Mouse (Mus musculus): ENCODE measurements around the gene C1qtnf2.

C1qtnf2 gene

DNA sequence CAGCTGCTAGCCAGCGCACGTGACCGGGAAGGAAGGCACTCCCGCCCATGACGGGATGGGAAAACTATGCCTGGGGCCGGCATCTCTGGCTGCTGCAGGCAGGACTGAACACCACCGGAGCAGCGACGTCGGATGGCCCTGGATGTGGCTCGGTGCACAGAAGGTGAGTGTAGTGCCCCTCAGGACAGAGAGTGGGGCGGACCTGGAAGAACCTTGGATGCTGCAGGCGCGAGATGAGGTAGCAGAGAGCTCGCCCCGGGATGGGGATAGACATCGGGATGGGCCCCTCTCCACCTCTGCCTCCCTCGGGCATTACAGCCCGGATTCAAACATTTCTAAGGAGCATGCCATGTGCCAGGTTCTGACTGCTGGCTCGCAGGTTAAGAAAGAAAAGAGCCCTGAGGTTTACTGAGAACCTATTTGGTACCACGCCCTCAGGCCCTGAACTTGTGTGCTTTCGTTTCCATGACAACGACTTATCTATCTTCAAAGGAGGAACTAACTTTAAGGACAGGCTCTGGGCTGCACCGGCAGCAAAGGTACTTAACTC lies at the start of gene C1qtnf2:
TSS of gene C1qtnf2 (plus strand) at position 52 of the 550 bp plus-strand sequence.
- WGBS = 6% methylated on average over 24 of the region's 24 CpGs

DNA sequence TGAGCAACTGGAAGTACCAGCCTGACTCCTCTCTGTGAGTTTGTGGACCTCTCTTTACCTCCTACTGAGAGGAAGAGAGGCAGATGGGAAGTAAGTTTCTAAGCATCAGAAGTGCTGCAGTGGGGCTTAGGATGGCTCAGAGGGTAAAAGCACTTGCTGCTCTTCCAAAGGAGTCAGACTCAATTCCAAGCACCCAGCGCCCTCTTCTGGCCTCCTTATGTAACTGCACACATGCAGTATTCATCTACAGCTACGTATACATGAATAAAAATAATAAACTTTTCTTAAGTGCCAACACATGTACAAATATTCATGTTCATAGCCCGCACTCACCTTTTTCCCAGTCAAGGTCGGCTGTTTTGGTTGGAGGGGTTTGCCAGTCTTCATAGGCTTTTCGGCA lies 49.7 kb upstream of the C1qtnf2 start:
- 76% methylated on average over 5 of the region's 5 CpGs for WGBS

- WGBS = 90% methylated on average over 9 of the region's 9 CpGs
These were observed 48.8 kb upstream of the C1qtnf2 start for GRCm38 (mm10) chr11:43425166-43425709.

GRCm38 (mm10) chr11:43425824-43426413 lies 48.2 kb upstream of the C1qtnf2 start, which contains the start of gene Pttg1:
TSS of gene Pttg1 (minus strand) at chr11:43426251.
- WGBS = 2% methylated on average over 27 of the region's 27 CpGs

- 15% methylated on average over 7 of the region's 7 CpGs for WGBS
These were observed 47.6 kb upstream of the C1qtnf2 start for GRCm38 (mm10) chr11:43426414-43426884.

- WGBS = 5% methylated on average over 38 of the region's 38 CpGs
These were observed 40.6 kb upstream of the C1qtnf2 start, which contains the start of gene Slu7 for GRCm38 (mm10) chr11:43433254-43434023. TSS of gene Slu7 (plus strand) at chr11:43433744.

DNA sequence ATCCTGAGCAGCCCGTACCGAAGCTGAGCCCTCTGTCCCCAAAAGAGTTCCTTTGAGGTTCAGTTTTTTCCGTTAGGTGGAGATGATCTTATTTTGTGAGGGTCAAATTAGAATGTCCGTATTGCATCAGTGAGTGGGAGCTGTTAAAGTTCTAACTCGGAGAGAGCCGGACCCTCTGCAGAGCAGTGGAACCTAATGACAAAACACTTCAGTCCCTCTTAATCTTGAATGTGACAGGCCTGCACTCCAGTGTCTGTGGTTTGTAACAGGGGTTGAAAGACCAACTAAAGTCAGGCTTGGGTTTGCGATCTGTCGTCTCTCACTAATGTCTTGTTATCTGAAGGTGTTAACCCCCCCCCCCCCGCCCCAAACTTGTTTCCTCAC lies 40.1 kb upstream of the C1qtnf2 start:
- WGBS = 4% methylated on average over 9 of the region's 9 CpGs

DNA sequence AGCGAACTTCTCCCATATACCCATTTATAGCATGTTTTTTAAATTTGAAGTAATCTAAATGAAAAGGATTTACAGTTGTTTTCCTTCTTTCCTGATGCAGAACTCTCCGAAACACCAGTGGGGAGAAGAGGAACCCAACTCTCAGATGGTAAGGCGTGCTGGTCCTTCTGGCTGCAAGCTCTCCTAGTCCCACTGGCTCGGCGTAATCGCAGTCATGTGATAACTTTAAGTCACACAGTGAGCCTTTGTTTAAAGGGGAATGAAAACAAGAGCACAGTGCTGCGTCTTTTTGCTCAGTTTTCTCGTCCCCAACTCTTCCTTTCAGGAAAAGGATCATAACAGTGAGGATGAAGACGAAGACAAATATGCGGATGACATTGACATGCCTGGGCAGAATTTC lies 33.0 kb upstream of the C1qtnf2 start:
- 92% methylated on average over 10 of the region's 10 CpGs for WGBS

DNA sequence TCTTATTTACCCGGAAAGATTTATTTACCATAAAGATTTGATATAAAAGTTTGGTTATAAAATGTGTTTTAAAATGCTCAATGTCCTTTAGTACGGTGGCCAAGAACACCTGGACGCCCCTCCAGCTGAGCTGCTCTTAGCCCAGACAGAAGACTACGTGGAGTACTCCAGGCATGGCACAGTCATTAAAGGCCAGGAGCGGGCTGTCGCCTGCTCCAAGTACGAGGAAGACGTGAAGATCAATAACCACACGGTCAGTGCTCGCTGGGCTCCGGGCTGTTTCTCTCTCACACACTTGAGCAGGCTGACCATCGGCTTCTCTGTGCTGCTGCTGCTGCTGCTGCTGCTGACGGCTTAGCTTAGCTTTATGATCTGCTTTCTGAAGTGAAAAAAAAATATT lies 30.9 kb upstream of the C1qtnf2 start:
- whole genome bisulfite sequencing = 93% methylated on average over 13 of the region's 13 CpGs

- WGBS = 93% methylated on average over 2 of the region's 2 CpGs
These were observed 24.2 kb upstream of the C1qtnf2 start for GRCm38 (mm10) chr11:43449916-43450315.

DNA sequence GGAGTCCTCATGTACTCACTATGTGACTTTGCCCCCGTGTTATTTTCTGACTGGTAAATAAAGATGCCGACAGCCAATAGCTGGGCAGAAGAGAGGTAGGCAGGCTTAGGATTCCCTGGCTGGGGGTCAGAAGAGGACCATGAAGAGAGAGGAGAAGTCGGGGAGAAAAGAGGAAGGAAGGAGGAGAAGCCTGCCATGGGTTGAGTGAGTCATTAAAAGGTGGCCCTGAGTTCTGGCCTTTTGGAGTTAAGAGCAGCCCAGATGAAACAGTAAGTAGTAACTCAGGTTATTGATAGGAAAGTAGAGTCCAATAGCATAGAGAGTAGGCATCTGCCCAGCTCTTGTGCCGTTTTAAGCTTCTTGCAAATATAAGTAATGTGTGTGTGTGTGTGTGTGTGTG lies 22.8 kb upstream of the C1qtnf2 start:
- 70% methylated on average over 4 of the region's 4 CpGs for WGBS

DNA sequence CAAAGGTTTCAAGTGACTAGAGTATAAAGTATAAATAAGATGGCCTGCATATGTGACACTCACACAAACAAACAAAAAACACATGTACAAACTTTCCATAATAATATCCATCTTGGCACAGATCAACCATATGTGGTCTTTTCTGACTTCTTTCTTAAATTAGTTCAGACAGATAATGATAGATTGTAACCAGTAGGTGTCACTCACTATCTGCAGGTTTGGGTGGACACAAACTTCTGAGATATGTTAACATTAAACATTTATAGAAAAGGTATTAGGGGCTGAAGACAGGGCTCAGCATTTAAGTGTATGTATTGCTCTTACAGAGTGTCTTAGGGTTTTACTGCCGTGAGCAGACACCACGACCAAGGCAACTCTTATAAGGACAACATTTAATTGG lies 21.8 kb upstream of the C1qtnf2 start:
- WGBS = 78% methylated on average over 2 of the region's 2 CpGs

GRCm38 (mm10) chr11:43463204-43463603 lies 10.9 kb upstream of the C1qtnf2 start:
- 95% methylated on average over 25 of the region's 25 CpGs for WGBS

GRCm38 (mm10) chr11:43470118-43470517 lies 4.0 kb upstream of the C1qtnf2 start:
- WGBS = 61% methylated on average over 5 of the region's 5 CpGs

DNA sequence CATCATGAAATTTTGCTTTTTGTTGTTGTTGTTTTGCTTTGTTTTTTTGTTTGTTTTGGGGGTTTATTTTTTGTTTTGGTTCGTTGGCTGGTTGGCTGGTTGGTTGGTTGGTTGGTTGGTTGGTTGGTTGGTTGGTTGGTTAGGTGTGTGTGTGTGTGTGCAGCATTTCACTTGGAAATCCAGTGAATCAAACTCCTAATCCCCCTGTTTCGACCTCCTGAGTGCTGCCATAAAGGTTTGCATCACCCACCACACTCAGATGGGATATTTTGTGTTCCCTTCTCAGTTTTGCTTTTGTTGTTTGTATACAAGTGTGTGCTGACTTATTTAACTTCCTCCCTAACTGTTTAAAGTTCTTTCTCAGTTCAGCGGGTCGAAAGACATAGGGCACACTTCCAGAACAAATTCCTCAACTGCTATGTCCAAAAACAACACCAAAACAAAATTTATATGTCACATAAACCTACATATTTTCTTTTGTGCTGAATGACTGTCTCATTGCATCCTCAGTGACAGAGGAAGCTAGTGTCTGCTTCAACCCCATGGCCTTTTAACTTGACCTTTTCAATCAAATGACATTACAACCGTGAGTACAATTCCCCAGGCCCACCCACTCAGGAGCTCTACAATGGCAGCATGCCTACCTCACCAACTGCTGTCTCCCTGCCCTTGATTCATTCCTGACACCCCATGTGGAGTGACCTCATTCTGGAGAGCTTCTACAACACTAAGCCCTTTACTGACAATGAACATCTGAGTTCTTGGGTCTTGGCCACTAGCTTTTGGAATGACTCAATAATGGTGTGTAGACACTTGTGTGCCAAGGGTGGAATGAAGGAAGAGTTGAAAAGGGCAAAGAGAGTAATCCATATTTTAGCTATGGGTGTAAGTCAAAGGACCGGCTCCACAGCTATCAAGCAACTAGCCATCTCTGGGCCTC lies 2.9 kb upstream of the C1qtnf2 start:
- 76% methylated on average over 6 of the region's 6 CpGs for WGBS

DNA sequence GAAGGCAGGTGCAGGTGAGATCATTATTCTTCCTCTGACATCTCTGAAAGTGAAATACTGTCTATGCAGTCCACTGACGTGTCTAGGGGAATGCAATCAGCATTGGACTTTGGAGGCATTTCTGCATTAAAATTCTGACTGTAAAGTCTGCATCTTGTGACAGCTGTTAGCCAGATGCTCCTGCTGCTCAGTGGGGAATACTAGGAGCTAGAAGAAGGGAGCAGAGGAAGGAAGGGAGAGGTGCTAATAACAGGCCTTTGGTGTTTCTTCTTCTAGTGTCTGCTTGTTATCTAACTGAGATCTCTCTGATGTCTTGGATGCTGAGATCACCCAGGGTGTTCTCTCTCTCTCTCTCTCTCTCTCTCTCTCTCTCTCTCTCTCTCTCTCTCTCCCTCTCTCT lies 961 bp upstream of the C1qtnf2 start:
- 76% methylated on average over 1 of the region's 1 CpGs for WGBS

DNA sequence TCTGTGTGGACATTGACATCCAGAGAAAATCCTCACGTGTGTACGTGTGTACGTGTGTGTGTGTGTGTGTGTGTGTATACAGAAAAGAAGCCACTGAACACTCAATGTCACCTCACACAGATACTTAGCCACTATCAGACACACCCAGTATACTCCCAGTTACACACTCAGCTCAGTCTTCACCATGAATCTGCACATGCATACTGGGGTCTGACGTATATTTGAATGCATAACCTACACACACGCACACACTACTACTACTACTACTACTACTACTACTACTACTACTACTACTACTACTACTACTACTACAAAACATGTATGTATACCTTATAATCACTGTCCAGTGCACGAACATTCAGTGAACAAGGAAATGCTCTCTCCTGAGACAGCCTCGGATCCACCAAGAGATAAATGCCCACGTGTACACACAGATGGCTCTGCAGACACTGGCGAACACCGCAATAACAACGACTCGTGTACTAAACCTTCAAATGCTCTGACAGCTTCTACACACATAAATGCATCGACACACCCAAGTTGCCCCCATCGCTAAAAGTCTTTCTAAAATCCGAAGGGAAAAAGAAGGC lies 346 bp upstream of the C1qtnf2 start:
- WGBS = 35% methylated on average over 15 of the region's 15 CpGs

GRCm38 (mm10) chr11:43479376-43479775 lies 5.3 kb downstream of the C1qtnf2 start:
- WGBS = 88% methylated on average over 3 of the region's 3 CpGs

- 62% methylated on average over 5 of the region's 5 CpGs for WGBS
These were observed 6.5 kb downstream of the C1qtnf2 start for GRCm38 (mm10) chr11:43480561-43480960.

DNA sequence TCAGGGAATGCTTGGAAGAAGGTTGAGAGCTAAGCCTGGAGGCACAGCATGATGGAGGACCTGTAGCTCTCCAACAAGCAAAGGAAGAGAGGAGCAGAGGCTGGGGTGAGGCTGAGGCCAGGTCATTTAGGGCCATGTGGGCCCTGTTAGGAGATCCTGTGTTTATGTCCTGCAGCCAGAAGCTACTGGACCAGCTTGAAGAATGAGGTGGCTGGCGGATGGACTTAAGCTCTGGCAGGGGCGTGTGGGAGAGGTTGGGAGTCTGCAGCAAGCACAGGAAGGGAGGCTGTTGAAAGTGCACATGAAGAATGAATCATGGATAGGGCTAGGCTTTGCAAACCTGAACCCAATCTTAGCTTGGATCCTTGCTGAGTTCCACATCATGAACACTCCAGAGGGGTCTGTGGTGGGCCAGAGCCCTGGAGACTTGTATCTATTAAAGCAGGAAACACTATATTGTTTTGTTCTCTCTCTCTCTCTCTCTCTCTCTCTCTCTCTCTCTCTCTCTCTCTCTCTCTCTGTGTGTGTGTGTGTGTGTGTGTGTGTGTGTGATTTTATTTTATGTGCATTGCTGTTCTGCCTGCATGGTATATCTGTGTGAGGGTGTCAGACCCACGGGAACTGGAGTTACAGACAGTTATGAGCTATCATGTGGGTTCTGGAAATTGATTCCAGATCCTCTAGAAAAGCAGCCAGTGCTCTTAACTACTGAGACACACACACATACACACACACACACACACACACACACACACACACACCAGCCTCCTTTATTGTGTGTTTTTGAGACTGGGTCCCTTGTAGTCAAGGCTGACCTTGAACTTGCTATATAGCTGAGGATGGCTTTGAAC lies 7.8 kb downstream of the C1qtnf2 start:
- WGBS = 31% methylated on average over 3 of the region's 3 CpGs

All from cerebral cortex, adult 2 months (tissue).